Mouse (Mus musculus) 3T3-L1 (cell line): ENCODE data around the gene Glipr2.

Experiments
- DNase-seq: peaks from one replicate; pipeline ENCODE4 v3.0.0-alpha.2; 2015; ENCODE audit warnings: low read depth, low spot score

The Glipr2 gene

DNA sequence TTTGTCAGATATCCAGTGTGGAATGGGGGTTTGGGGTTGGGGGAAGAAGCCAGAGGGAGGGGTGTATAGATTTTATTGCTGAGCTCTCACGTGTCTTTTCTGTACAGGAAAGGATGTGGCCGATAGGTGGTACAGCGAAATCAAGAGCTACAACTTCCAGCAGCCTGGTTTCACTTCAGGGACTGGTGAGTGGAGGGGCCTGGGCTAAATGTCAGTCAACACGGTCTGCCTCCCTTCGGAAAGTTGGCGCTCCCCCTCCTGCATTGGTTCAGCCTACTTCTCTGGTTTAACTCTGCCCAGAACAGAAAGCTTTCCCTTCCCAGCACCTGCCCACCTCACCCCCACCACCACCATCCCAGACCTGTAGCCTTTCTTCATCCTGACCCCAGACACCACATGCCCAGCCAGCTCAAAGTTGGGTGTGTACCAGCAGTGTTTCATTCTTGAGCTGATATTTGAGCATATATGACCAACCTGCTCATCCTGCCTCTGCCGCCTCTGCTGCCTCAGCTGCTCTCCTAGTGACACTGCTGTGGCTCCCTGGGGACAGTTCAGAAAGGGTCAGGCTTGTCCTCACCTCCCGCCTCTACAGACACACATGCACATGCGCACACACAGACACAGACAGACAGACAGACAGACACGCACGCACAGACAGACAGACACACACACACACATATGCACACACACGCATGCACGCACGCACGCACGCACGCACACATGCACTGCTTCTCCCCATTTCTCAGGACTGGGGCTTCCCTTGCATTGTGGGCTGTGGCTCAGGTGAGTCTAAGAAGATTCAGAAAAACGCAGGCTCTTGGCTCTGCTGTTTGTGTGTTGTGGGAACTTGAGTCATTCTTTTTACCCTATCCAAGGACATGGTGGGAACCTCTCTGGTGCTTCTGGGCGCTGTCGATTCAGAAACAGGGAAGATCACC lies 13.5 kb downstream of the Glipr2 start:
- no peak for DNase-seq

DNA sequence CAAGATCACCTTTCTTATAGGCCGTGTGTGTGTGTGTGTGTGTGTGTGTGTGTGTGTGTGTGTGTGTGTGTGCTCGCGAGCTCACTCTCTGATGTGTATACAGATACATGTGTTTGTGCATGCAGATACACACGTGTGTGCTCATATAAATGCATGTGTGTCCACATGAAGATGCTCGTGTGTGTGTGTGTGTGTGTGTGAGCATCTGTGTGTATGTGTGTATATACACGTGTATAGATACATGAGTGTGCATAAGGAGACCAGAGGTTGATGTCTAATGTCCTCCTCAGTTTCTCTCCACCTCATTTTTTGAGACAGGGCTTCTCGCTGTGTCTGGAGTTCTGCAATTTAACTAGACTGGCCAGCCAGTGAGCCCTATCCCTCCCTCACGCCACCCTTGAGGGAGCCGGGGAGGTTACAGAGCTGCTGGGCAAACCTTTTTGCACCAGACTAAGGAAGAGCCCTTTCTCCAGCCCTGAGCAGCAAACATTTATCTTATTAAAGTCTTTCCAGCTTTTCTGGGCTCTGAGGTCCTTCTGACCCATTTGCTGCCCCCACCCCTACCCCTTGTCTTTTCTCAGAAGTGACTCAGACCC lies 14.4 kb downstream of the Glipr2 start:
- no peak for DNase-seq

DNA sequence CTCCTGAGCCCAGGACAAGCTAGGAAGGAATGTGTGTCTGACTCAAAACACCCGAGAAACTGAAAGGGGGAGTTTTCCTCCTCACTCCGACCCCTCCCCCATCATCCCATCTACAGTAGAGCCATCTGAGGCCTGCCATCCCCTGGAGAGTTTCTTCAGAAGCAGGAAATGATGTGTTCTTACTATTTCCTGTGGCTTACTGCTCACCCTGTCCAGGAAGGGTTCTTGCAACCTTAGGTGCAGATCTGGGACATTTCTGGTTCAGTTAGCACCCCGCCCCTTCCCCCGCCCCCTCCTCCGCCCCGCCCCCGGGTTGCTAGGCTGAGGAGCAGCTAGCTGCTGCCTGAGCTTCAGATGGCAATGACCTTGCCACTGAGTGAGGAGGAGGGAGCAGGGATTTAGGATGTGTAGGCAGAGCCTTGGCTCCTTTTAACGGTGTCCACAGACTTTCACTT lies 15.0 kb downstream of the Glipr2 start:
- DNase-seq = peak; percentile 98

DNA sequence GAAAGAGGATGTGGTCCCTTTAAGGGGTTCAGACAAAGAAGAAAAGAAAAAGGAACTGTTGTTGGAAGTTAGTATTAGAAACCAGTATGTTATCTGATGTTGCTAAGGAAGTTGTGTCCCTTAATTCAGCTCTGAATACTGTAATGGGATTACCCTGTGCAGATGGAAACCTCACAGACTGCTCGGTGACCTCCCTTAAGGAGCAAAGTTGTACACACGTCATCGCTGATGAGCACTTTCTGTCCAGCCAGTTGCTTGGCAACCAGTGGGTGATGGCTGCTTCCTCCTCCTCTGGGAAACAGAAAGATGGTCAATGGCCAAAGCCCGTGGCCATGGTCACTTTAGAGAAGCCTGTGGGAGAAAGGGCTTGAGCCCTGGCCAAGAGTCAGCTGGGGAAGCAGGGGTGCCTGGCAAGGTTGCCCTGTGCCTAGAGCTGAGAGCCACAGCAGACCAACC lies 16.4 kb downstream of the Glipr2 start:
- DNase-seq = no peak

DNA sequence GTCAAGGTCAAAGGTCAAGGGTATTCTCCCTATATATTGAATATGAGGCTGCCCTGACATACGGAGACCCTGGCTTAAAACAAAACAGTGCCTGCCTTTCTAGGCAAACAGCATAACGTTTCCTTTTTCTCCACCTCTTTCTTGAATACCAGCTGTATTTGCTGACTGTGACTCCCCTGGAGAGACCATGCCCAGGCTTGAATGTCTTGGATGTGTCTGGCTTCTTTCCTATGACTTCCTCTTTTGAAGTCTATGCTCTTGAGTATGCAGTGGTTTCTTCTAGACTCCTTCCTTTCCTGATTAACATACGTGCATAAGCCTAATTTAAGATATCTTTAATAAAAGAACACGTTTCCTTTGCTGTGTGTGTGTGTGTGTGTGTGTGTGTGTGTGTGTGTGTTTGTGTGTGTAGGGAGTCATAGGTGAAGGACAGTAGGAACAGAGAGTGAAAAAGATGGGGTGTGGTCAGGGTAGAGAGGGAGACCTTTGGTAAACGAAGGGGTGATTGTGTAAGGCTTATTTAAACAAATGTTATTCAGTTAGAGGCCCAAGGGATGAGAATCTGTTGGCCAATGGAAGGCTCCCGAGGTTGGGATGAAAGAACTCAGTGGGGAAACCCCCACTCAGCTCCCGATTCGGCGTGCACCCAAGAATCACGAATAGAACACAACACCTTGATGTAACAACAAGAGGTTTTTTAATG lies 17.9 kb downstream of the Glipr2 start:
- DNase-seq = no peak

DNA sequence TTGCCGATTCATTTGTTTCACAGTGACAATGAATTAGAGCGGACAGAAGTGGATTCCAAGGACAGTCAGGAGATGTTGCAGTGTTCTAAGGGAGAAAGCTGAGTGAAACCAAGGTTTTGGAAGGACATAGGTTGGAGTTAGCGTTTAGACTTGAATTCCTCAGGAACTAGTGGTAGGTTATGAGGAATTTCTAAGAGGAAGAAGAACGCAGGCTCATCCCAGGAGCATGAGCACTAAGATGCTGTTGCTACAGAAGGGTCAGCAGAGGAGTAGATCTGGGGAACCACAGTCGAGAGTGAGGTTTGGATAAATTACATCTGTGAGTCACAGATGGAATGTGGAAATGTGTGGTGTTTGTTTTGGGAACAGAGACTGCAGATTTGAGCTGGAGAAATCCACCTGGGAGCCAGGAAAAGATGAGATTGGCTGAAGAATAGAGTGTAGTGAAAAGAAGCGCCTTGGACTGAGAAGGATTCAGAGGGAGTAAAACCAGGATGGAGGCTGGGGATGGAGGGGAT lies 19.1 kb downstream of the Glipr2 start:
- peak; percentile 83 for DNase-seq

DNA sequence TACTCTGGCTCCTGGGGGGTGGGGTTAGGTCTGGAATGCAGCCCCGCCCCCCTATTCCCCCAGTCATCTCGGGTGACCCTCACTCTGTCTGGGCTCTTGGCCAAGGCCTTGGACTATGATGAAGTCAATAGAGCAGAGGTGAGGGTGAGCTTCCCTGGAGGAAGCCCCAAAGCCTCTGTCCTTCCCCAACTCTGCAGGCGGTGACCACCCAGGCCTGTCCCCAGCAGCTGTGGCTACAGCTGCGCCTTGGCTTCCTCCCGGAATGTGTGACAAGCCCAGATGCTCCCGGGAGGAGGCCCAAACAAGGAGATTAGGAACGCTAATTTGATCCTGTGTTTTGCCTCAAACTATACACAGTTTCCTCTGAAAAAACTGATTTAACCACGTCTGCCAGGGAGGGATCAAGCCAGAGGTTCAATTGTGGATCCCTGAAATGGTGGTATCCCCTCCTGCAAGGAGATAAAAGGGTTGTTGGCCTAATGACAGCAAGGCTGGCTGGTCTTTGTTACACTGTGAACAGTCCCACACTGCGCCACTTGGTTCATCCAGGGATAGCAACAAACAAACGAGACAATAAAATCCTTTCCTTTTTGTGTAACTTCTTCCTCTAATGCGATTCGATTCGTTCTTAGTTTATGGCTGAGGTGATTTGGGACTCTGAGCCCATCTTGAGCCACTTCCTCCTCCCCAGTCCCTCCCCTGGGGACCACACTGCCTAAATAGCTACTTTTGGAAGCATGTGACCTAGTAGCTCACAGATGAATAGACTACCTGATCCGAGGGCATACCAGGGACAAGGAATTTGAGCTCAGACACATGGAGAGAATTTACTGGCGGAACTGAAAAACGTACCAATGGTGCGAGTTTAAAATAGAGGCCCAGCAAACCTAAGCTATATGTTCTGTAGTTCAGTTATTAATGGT lies 21.6 kb downstream of the Glipr2 start:
- no peak for DNase-seq

DNA sequence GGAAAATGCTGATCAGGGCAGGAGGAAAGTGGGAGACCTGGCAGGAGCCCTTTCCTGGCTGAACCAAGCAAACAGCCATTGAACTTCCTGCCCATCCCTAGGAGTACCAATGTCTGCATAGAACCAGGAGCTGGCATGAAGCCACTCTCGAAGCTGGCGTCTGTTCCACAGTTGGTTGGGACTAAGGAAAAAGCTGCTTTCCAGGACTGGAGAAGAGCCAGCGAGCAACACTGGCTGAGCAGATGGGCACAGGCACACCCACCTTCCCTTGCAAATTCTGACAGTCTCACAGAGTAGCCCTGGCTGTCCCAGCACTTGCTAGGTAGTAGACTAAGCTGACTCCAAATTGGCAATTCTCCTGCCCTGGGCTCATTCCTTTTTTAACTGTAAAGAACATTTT lies 22.5 kb downstream of the Glipr2 start:
- DNase-seq = no peak

DNA sequence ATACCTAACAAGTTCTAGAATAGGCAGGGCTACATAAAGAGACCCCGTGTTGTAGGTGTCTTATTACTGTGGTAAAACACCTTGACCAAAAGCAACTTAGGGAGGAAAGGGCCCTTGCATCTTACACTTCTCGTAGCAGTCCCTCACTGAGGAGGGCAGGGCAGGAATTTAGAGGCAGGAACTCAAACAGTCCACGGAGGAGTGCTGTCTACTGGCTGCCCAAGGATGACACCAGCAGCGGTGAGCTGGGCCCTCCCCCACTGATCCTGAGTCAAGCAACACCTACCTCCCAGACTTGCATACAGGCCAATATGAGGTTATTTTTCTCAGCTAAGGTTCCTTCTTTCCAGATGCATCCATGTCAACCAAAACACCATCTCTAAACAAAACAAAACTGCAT lies 23.0 kb downstream of the Glipr2 start:
- no peak for DNase-seq

DNA sequence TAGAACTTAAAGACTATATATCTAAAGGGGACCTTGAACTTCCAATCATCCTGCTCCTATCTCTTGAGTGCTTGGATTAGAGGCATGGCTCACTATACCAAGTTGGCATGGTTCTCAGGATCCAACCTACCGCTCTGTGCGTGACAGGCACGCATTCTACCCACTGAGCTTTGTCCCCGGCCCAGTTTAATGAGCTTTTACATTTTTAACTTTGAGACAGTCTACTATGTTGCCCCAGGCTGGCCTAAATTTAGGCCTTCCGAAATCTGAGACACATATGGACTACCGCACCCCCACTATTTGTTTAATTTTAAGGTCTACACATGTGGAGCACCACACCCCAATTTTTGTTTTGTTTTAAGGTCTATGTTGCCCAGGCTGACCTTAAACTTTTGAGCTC lies 23.6 kb downstream of the Glipr2 start:
- DNase-seq = no peak

DNA sequence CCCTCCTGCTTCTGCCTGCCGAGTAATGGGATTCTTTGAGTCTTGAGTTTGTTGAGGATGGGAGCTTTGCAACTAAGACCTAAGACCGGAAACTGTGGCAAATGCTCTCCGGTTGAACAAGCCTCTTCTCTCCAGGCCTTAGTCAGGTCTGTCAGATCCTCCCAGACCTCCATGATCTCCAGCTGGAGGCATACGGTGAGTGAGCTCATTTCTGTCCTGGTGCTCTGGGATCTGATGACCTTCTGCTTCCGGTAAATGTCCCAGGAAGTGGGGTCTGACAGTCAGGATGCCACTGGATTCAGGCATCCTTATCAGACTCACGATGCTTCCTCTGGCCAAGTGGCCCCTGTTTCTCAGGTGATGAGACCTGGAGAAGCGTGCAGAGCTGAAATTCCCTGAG lies 24.1 kb downstream of the Glipr2 start:
- no peak for DNase-seq

DNA sequence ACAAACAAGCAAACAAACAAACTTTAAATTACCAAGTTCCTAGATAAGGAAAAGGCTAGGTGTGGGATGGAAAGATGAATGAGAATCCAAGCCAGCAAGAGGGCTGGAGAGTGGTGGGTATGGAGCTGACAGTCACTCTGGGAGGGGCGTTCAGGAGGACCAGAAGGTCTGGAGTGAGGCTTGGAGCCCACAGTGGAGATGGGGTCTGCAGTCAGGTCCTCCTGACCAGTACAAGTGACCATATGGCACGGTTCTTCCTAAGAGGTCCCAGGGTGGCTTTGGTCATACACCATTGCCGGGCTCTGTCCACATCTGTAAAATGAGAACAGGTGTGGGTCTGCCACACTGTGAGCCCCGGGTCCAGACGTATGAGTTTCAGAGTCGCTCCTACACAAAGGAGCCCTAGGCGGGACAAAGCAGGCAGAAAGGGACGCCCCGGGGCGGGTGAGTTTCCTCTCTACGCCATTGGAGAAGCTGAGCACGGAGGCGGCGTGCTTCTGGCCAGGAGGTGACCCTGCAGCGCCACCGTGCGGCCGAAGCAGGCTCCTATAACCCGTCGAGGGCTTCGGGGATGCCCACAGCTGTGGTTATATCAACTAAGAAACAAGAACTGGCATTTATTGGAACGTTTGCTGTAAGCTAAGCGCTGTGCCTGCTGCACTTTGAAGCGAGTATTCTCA lies 25.0 kb downstream of the Glipr2 start:
- DNase-seq = peak; percentile 91

DNA sequence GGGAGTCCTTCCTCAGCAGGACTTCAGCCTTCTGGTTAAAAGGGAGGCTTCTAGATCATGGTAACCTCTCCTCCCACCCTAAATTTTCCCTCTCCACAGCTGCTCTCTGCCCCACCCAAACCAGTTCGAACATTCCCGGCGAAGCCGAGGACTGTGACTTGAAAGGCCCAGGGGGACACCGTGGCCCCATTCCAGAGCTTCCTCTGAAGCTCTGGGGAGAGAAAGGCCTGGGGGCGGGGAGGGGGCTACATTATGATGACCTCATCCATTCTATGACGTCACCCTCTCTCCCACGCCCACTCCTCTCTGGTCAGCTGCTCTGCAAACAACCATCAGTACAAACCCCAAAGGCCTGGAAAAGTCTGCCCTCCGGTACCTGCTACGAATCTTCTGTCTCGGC lies 26.0 kb downstream of the Glipr2 start, which contains the start of gene Ccin:
Gene Ccin, plus strand, starts transcription at position 303 of the 400 bp plus-strand sequence.
- DNase-seq = no peak

DNA sequence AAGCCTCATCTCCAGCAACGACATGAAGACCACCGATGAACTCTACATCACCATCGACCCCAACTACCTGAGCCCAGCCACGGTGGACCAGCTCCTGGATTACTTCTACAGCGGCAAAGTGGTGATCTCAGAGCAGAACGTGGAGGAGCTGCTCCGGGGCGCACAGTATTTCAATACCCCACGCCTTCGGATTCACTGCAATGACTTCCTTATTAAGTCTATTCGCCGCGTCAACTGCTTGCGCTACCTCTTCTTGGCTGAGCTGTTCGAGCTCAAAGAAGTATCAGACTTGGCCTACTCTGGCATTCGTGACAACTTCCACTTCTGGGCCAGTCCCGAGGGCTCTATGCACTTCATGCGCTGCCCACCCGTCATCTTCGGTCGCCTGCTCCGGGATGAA lies 26.6 kb downstream of the Glipr2 start:
- no peak for DNase-seq

DNA sequence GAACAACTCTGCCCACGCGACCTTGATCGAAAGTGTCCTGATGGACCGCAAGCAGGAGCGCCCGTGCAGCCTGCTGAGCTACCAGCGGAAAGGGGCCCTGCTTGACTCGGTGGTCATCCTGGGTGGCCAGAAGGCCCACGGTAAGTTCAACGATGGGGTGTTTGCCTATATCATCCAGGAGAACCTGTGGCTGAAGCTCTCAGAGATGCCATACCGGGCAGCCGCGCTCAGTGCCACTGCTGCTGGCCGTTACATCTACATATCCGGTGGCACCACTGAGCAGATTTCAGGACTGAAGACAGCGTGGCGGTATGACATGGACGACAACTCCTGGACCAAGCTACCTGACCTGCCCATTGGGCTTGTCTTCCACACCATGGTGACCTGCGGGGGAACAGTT lies 27.1 kb downstream of the Glipr2 start:
- DNase-seq = no peak

DNA sequence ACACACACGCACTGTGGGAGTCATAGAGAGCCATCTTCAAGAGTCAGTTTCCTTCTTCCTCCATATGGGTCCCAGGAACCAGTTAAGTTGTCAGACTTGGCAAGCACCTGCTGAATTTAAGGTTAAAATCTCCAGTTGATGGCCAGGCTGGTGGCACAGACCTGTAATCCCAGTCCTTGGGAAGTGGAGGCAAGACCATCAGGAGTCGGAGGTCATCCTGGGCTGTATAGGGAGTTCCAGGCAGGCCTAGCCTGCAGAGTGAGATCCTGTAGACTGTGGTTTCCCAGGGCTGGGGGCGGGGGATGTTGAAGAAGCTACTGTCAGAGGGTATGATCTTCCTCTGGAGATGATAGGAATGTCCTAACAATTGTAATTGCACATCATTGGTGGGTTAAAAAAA lies 31.8 kb downstream of the Glipr2 start:
- DNase-seq = no peak

DNA sequence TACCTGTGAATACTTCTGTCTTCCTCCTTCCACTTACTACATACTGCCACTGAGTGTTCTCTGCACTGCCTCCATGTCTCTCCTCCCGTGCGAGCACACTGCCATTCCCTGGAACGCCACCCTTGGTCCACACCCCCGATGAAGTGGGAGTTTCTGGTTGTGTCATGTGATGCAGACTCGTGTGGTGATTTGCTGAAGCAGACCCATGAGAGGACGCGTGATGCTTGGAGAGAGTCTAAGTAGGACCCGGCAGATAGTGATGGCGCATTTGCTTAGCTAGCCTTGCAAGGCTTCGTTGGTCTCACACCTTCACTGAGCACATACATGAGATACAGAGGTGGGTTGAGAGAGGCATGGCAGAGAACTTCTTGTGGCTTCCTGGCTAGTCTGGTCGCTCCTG lies 35.9 kb downstream of the Glipr2 start:
- DNase-seq = no peak

DNA sequence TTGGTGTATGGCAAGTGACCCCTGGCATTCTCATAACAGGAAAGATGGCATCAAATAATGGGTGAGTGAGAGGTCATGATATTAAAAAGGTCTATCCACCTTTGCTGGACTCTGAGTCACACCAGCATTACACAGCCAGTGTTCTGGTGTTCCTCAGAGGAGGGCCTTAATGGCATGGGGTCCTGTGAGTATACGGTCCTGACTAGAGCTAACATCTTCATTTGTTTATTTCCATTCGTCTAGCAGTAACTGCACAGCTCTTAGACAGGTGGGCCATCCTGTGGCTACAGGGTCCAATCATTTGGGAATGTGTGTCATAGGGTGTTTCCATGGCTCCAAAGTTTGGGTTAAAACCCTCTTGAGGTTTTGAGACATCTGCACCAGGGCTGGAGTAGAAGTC lies 37.1 kb downstream of the Glipr2 start:
- no peak for DNase-seq

DNA sequence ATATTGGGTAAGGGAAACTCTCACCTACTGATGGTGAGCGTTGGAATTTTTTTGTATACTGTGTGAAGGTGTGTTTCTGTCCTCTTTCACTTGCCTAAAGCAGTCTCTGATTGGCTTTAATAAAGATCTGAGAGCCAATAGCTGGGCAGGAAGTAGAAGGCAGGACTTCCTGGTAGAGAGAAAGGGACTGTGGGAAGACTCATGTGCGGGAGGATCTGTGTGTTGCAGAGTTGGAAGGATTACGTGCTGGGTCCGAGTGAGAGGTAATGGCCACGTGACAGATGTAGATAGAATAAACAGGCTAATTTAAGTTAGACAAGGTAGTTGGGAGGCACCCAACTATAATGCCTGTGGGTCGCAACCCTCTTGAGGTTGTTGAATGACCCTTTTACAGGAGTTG lies 46.4 kb downstream of the Glipr2 start:
- no peak for DNase-seq

DNA sequence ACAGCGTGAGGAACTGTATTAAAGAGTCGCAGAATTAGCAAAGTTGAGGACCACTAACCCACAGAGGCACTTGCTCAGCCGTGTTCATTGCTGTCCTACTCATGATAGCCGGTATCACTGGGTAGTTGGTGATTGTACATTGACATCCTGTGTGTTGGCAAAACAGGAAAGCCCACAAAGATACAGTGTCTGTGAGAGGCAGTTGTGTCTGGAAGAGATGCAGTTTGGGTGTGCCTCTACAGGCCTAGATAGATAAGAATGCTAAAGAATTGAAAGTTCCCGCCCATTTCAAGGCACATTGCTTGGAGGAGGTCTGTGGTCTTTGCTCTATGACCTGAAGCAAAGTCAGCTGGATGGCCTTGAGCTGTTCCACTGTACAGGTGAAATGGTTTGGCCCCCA lies 46.9 kb downstream of the Glipr2 start, which contains the start of gene Clta:
Gene Clta, plus strand, starts transcription at position 327 of the 400 bp plus-strand sequence.
- no peak for DNase-seq
